Mouse (Mus musculus) olfactory bulb, adult 2 months (tissue): ENCODE results near the gene AA467197. TPM values are rescaled to one million over a fixed set of nuclear protein-coding genes. Genes with fewer than 3 reads are reported as not detected.

Experiments
- H3K27ac ChIP-seq: fragments of 200-500 bp; 2 replicates; pipeline ENCODE4 v1.5.1; 2012; ENCODE audit warnings: low read depth, low read length; ENCODE audit not compliant: insufficient read depth
- H3K4me1 ChIP-seq: fragments of 200-500 bp; 2 replicates; pipeline ENCODE4 v1.6.1; 2012; ENCODE audit warnings: low read length; ENCODE audit not compliant: control insufficient read depth, insufficient read depth
- H3K4me3 ChIP-seq: fragments of 200-500 bp; 2 replicates; pipeline ENCODE4 v1.5.1; 2012; ENCODE audit warnings: mild to moderate bottlenecking, low read depth, low read length, moderate library complexity; ENCODE audit not compliant: insufficient read depth
- CTCF ChIP-seq: fragments of 200-500 bp; IDR thresholded peaks from 2 replicates; pipeline ENCODE4 v1.5.1; 2012; ENCODE audit warnings: low read depth, mild to moderate bottlenecking, low read length, moderate library complexity; ENCODE audit not compliant: insufficient read depth
- POLR2A ChIP-seq: fragments of 200-500 bp; IDR thresholded peaks from 2 replicates; pipeline ENCODE4 v1.6.1; 2012; ENCODE audit warnings: mild to moderate bottlenecking, low read depth, low read length, moderate library complexity; ENCODE audit not compliant: insufficient read depth
- WGBS: fragments of 180-500 bp; shearing (Covaris S2); methylation state at CpG from one replicate; pipeline ENCODE4 v1.1.7; 2018; 5-methylcytosine and 5-hydroxymethylcytosine counted together
- polyA plus RNA-seq: library from polyadenylated mRNA; stranded (reverse); fragments of >200 nt; gene quantifications from 2 replicates; pipeline ENCODE4 v1.2.4, GENCODE M21; 2012; ENCODE audit warnings: low replicate concordance; ENCODE audit not compliant: missing spikeins, insufficient read depth, insufficient read length

AA467197 gene
- polyA plus RNA-seq, 1 experiment, result not detected

DNA sequence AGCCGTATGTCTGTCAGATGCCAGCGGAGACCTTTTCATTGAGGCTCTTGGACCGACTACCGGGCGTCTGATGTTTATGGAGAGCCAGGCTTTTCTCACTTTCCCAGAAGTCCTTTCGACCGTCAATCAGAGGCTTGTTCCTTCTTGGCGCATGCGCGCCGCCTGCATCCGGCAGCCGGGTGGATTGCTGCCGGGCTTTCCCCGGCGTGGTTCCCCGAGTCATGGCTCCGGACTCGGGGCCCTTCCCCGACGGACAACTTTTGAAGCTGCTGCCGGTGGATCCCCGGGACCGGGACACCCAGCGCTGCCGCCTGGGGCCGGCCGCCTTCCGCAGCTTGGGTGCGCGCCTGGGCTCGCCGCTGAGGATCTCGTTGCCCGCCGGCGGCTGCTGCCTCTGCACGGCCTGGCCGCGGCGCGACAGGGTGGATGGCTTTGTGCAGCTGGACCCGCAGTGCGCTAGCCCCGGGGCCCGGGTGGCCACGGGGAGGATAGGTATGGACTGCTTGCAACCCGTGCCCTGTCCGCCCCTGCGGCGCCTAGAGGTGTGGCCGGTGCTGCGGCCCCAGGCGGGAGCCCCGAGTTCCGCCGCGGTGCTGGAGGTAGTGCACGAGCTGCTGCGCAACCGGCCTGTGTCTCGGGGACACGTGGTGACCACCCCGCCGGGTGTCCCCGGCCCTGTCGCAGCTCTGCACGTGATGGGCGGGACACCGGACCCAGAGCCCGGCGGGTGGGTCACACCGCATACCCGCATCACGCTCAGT is 6.1 kb upstream of the AA467197 start:
- H3K4me1 ChIP-seq, result peaks cover 4% of the 10 kb centered on the region
- H3K27ac ChIP-seq, result no peak overlapping the region
- TF ChIP-seq CTCF, result no peak
- peak; percentile 86 for TF ChIP-seq POLR2A
- WGBS, result under 1% methylated on average over 75 of the region's 75 CpGs
- peak overlapping the region; percentile 75 for H3K4me3 ChIP-seq

DNA sequence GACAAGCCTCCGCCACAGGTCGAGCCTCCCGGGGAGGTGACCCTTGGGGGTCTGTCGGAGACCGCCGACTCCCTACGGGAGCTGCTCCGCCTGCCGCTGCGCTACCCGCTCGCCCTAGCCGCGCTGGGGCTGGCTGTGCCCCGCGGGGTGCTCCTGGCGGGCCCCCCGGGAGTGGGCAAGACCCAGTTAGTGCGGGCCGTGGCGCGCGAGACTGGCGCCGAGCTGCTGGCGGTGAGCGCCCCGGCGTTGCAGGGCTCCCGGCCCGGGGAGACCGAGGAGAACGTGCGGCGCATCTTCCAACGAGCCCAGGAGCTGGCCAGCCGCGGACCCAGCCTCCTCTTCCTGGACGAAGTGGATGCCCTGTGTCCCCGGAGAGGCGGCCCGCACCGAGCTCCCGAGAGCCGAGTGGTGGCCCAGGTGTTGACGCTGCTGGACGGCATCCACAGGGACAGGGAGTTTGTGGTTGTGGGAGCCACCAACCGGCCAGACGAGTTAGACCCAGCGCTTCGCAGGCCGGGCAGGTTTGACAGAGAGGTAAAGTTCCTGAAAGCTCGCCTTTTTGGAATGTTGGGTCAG is 5.5 kb upstream of the AA467197 start:
- Histone ChIP-seq H3K4me1 (peaks cover 4% of the 10 kb centered on the region), H3K4me3 (peak overlapping the region; percentile 75), H3K27ac (no peak overlapping the region)
- TF ChIP-seq CTCF (no peak), POLR2A (no peak)
- under 1% methylated on average over 53 of the region's 53 CpGs for WGBS

DNA sequence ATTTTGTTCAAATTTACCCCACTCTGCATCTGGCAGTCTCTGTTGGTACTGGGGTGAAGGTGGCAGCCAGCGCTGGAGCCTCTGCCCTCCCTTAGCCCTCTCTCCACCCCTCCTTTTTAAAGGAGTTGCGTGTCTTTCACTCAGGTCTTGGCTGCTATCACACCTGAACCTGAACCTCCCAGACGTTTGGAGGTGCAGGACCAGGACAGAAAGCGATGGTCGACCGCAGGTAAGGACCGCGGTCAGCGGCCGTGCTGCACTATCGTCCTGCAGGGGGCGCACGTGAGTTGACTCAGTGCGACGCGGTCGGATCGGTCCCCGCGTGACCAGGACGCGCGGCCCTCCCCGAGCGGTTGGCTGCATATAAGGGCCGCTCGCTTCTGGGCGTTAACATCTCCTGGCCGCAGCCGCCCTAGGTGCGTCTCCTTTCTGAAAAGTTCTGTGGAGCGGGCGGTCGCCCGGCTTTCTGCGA is 776 bp downstream of the AA467197 start:
- TF ChIP-seq CTCF (peak; percentile 93), POLR2A (no peak)
- Histone ChIP-seq H3K27ac (no peak overlapping the region), H3K4me3 (peak overlapping the region; percentile 41), H3K4me1 (peaks cover 4% of the 10 kb centered on the region; the same call in 1 of the 2 replicates)
- 3% methylated on average over 36 of the region's 36 CpGs for whole genome bisulfite sequencing

DNA sequence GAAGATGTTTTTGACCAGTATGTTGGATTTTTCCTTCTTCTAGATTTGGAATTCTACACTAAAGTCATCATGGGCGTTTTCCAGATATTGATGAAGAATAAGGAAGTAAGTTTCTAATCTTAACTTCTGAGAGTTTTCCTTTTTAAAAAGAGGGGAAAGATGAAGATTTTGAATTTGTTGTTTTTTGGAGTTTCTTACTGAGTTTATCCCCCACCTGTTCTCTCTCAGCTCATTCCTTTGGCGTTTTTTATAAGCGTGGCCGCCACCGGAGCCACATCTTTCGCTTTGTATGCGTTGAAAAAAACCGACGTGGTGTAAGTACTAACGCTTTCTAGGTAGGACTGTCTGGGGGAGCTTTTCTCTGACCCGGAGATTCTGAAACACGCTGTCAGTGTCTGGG is 1.2 kb downstream of the AA467197 start:
- Histone ChIP-seq H3K4me3 (peak overlapping the region; percentile 41), H3K27ac (no peak overlapping the region), H3K4me1 (peaks cover 4% of the 10 kb centered on the region; the same call in 1 of the 2 replicates)
- WGBS, result 44% methylated on average over 12 of the region's 12 CpGs
- TF ChIP-seq POLR2A, result no peak
- TF ChIP-seq CTCF, result no peak

DNA sequence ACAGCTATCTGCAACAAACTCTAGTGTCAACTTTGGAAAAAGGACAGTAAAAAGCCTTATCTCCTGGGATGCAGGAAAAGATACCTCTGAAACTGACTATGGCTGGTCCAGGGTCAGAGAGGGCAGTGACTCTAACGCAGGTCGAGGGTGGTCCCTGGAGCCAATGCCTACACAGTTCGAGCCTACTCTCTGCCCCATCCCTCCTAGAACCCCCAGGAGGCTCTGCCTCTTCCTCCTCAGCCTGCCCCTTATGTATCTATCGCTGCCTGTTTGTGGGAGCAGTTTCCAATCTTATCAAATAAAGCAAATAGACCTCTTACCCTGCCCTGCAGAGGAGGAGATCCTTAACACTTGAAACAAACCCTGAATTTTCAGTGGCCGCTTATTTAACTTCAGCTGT is 1.9 kb downstream of the AA467197 start:
- H3K4me3 ChIP-seq, result no peak overlapping the region
- no peak overlapping the region for H3K27ac ChIP-seq
- H3K4me1 ChIP-seq, result peaks cover 4% of the 10 kb centered on the region; the same call in 1 of the 2 replicates
- TF ChIP-seq CTCF, result no peak
- TF ChIP-seq POLR2A, result no peak
- 74% methylated on average over 5 of the region's 5 CpGs for WGBS

DNA sequence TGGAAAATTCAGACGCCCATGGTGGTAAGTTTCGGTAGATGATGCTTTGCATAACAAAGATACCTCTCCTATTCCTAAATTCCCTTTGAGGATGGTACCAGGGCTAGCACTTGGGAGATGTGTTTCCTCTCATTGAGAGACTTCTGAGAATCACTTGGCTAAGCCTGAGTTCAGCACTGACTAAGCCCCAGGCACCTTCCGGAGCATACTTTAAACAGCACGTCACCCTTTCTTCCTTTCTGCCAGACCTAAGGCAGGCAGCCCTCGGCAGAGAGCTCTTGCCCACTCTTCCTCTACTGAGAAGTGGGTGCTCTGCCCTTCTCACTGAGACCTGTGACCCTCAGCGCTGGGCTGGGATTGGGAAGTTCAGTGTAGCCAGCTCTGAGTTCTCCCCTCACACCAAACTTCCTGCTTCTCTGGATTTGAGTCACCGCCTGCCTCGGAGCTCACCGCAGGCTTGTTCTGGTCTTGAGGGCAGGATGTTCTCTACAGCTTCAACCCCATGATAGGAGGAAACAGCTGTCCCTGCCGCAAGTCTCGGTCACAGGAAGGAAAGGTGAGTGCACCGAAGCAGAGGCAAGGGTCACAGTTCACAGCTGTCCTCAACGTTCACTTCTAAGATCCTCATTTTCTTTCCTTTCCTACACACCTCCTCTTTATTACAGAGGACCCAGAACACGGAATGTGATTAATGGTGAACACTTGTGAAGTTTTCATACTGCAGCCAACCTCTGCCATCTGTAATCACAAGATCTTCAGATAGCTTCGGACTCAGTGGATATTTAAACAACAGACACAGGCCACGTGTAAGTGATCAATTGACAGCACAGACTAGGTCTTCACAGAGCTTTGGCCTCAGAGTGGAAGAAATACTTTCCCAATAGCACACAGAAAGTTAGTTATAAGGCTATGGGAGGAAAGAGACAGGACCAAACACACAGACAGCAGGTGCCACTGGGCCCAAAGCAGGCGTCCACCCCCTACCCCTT is 15.6 kb downstream of the AA467197 start:
- no peak for TF ChIP-seq POLR2A
- no peak for TF ChIP-seq CTCF
- Histone ChIP-seq H3K4me3 (no peak overlapping the region), H3K27ac (no peak overlapping the region), H3K4me1 (no peaks in the 10 kb centered on the region; the same call in 1 of the 2 replicates)
- 74% methylated on average over 17 of the region's 17 CpGs for whole genome bisulfite sequencing

DNA sequence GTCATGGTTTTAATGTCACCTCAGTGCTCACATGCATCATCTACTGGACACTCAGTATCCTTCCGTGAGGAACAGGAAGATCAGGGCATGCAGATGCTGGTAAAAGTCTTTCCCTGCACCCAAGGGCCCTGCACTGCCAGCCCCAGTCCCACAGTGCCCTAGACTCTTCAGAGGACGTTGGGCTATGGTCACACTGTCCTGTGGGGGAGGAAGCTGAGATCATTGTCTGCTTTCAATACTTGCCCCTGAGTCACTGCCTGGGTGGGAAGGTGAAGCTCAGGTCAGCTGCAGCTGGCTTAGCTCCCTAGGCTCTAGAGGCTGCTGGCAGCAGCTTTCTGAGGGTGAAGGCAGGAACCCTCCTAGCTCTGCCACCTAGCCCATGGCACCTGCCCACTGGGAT is 19.3 kb downstream of the AA467197 start:
- Histone ChIP-seq H3K4me1 (no peaks in the 10 kb centered on the region; the same call in 1 of the 2 replicates), H3K27ac (no peak overlapping the region), H3K4me3 (no peak overlapping the region)
- WGBS, result 69% methylated on average over 2 of the region's 2 CpGs
- no peak for TF ChIP-seq POLR2A
- TF ChIP-seq CTCF, result no peak

DNA sequence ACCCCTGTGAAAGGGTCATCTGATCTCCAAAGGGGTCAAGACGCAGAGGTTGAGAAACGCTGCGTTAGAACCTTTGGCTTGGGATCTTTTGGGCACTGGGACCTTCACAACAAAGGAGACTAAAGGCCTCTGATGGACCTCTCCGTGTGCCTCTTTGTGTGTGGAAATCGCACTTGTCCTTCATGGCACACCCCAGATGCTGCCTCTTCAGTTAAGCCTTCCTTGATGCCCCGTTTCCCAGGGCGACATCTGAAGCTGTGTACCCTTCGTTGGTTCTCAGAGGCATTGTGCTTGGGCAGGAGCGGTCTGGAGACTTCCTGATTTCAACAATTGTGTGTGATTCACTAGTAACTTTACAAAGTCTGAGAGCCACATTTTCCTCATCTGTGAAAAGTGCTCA is 20.0 kb downstream of the AA467197 start:
- no peak for TF ChIP-seq POLR2A
- no peak for TF ChIP-seq CTCF
- H3K27ac ChIP-seq, result no peak overlapping the region
- WGBS, result 80% methylated on average over 9 of the region's 9 CpGs
- H3K4me1 ChIP-seq, result no peaks in the 10 kb centered on the region; the same call in 1 of the 2 replicates
- no peak overlapping the region for H3K4me3 ChIP-seq
